Mouse (Mus musculus): ENCODE data around the gene Cyp3a44. TPM values are rescaled to one million over a fixed set of nuclear protein-coding genes. Genes with fewer than 3 reads are reported as not detected.
"Not testable (repeated sequence)": the region's sequence is repeated elsewhere in the genome, so short reads cannot be mapped to it uniquely, and the experiment has no call there.

Cyp3a44 gene
- polyA plus RNA-seq (2014; fragmentation: Nextera tagmentation; extraction: Ambion mirVana) = not detected in 2 replicates

DNA sequence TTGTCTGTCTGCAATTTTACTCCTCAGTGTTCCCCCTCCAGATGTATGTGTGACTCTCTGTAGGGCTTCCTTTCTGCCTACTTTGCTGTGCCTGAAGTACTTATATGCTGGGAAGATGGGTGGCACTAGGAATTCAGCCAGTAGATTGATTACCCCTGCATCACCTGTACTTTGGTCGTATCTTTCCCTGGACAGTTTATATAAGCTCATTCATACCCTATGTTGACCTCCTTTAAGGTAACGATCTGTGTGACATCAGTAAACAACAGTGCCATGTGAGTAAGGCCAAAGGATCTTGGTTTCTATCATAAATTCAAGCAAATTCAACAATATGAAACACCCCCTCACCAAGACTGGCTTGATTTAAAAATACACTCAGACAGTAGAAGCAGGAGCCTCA is at the start of gene Cyp3a44:
Gene Cyp3a44, minus strand, starts transcription at position 79 of the 400 bp plus-strand sequence.
- H3K4me2 ChIP-seq (ENCODE audit: low read length); H3K9ac ChIP-seq (ENCODE audit: low read length); H3K27me3 ChIP-seq (replicated peaks; ENCODE audit: control insufficient read depth, insufficient read depth, low read length); H3K4me1 ChIP-seq (replicated peaks; ENCODE audit: control insufficient read depth, insufficient read depth, low read length); ATAC-seq (replicated peaks; ENCODE audit: low FRiP score, low TSS enrichment, low read depth); H3K9me3 ChIP-seq (ENCODE audit: control insufficient read depth, low read length); H3K4me3 ChIP-seq (ENCODE audit: low read depth, low read length); DNase-seq (ENCODE audit: low spot score); H3K36me3 ChIP-seq (ENCODE audit: control insufficient read depth, insufficient read depth, low read length); H3K27ac ChIP-seq (ENCODE audit: low read depth): not testable (repeated sequence)
- 65% methylated on average over 2 of the region's 2 CpGs for WGBS

DNA sequence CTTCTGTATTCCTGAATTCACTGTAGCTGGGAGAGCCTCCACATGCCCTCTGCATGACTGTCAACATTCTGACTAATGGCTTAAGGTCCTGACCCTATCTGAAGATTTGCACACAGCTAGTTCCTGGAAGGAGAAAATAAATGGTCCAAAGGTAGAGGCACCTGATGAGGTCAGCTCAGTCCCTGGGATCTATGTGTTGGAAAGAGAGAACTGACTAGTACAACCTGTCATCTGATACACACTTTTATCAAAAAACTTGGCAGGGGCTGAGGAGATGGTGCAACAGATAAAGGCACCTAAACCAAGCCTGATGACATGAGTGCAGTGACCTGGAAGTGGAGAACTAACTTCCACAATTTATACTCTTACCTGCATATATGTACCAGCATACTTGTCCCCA is 5.4 kb downstream of the Cyp3a44 start:
- not testable (repeated sequence) for H3K4me2 ChIP-seq (ENCODE audit: low read length); H3K9me3 ChIP-seq (ENCODE audit: control insufficient read depth, low read length); H3K4me1 ChIP-seq (replicated peaks; ENCODE audit: control insufficient read depth, insufficient read depth, low read length); H3K27me3 ChIP-seq (replicated peaks; ENCODE audit: control insufficient read depth, insufficient read depth, low read length); DNase-seq (ENCODE audit: low spot score); H3K9ac ChIP-seq (ENCODE audit: low read length); H3K36me3 ChIP-seq (ENCODE audit: control insufficient read depth, insufficient read depth, low read length); H3K27ac ChIP-seq (ENCODE audit: low read depth); ATAC-seq (replicated peaks; ENCODE audit: low FRiP score, low TSS enrichment, low read depth); H3K4me3 ChIP-seq (ENCODE audit: low read depth, low read length)

DNA sequence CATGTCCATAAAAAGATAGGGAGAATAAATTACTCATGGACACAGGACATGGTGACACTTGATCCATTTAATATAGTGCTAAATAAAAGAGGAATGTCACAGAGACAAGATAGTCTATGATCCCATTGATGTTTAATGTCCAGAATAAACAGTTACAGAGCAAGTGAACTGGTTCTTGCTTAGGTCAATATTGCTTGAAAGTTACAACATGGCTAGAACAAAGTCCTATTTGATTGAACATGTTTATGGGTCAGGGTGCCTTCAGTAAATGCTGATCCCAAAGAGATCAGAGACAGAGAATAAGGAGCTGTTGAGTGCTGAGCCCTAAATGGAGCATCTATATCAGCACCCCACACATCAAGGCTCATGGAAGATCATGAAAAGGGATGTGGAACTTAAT is 12.4 kb downstream of the Cyp3a44 start:
- H3K4me1 ChIP-seq (replicated peaks; ENCODE audit: control insufficient read depth, insufficient read depth, low read length); H3K27me3 ChIP-seq (replicated peaks; ENCODE audit: control insufficient read depth, insufficient read depth, low read length); H3K4me2 ChIP-seq (ENCODE audit: low read length); H3K9ac ChIP-seq (ENCODE audit: low read length); ATAC-seq (replicated peaks; ENCODE audit: low FRiP score, low TSS enrichment, low read depth); DNase-seq (ENCODE audit: low spot score); H3K9me3 ChIP-seq (ENCODE audit: control insufficient read depth, low read length); H3K4me3 ChIP-seq (ENCODE audit: low read depth, low read length); H3K27ac ChIP-seq (ENCODE audit: low read depth); H3K36me3 ChIP-seq (ENCODE audit: control insufficient read depth, insufficient read depth, low read length): not testable (repeated sequence)

DNA sequence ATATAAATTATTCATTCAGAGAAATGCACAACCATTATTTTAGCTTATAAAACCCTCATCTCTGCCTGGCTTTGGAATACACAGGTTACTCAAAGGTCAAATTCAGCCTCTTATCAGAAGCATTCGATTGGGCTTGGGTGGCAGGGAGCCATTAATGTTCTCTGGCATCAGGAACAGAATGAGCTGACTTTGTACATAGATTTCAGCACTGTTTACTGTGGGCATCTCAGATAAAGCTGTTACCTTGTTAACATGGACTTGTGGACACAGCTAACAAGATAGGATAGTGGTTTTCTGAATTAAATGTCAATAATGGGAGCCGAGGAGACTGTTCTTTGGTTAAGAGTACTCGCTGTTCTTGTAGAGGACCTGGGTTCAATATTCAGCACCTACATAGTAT is 68.2 kb downstream of the Cyp3a44 start:
- 77% methylated on average over 3 of the region's 3 CpGs for WGBS
- not testable (repeated sequence) for H3K4me3 ChIP-seq (ENCODE audit: low read depth, low read length); DNase-seq (ENCODE audit: low spot score); H3K36me3 ChIP-seq (ENCODE audit: control insufficient read depth, insufficient read depth, low read length); H3K27me3 ChIP-seq (replicated peaks; ENCODE audit: control insufficient read depth, insufficient read depth, low read length); H3K9me3 ChIP-seq (ENCODE audit: control insufficient read depth, low read length); H3K9ac ChIP-seq (ENCODE audit: low read length); H3K4me2 ChIP-seq (ENCODE audit: low read length); H3K4me1 ChIP-seq (replicated peaks; ENCODE audit: control insufficient read depth, insufficient read depth, low read length); H3K27ac ChIP-seq (ENCODE audit: low read depth); ATAC-seq (replicated peaks; ENCODE audit: low FRiP score, low TSS enrichment, low read depth)

Other genes with a start within 250 kb of the Cyp3a44 start
- gene Cyp3a41b, start 221.1 kb downstream of the Cyp3a44 start, polyA plus RNA-seq (2014; fragmentation: Nextera tagmentation; extraction: Ambion mirVana) = not detected in 2 replicates
- not detected in 2 replicates for gene Cyp3a41a, start 85.7 kb downstream of the Cyp3a44 start, polyA plus RNA-seq (2014; fragmentation: Nextera tagmentation; extraction: Ambion mirVana)
- gene Cyp3a11, start 74.1 kb upstream of the Cyp3a44 start, polyA plus RNA-seq (2014; fragmentation: Nextera tagmentation; extraction: Ambion mirVana) = not detected in 2 replicates
- not detected in 2 replicates for gene Cyp3a25, start 203.7 kb upstream of the Cyp3a44 start, polyA plus RNA-seq (2014; fragmentation: Nextera tagmentation; extraction: Ambion mirVana)